Mouse (Mus musculus): ENCODE data around the gene Alkbh4.

Gene Alkbh4

GRCm38 (mm10) chr5:136182049-136182448 is 46.1 kb downstream of the Alkbh4 start:
- DNase-seq (ENCODE audit: low read depth, low spot score), result no peak

- no peak for DNase-seq (ENCODE audit: low read depth, low spot score)
These were observed 46.9 kb downstream of the Alkbh4 start for GRCm38 (mm10) chr5:136182830-136183229.

GRCm38 (mm10) chr5:136183766-136184165 is 47.8 kb downstream of the Alkbh4 start:
- DNase-seq (ENCODE audit: low read depth, low spot score), result no peak

- DNase-seq (ENCODE audit: low read depth, low spot score), result no peak
These were observed 50.8 kb downstream of the Alkbh4 start for GRCm38 (mm10) chr5:136186723-136187122.

All from brain, embryonic 18.5 days (tissue).